Mouse (Mus musculus) gastrocnemius, adult 18-20 months (tissue): Measurements from ENCODE around the gene Sgk1. TPM values are rescaled to one million over a fixed set of nuclear protein-coding genes. Genes with fewer than 3 reads are reported as not detected.
"Not testable (repeated sequence)": the region's sequence is repeated elsewhere in the genome, so short reads cannot be mapped to it uniquely, and the experiment has no call there.

Source experiments
- DNase-seq: peaks from one replicate; pipeline ENCODE4 v3.0.0; 2021; ENCODE audit warnings: low spot score
- total RNA-seq, 2 experiments: library from RNA; stranded (reverse); gene quantifications; 2 replicates each; pipeline ENCODE4 v1.2.3; 2021

Sgk1 gene
- total RNA-seq, 2 experiments from 2014 or later, result 151 to 192 TPM

DNA sequence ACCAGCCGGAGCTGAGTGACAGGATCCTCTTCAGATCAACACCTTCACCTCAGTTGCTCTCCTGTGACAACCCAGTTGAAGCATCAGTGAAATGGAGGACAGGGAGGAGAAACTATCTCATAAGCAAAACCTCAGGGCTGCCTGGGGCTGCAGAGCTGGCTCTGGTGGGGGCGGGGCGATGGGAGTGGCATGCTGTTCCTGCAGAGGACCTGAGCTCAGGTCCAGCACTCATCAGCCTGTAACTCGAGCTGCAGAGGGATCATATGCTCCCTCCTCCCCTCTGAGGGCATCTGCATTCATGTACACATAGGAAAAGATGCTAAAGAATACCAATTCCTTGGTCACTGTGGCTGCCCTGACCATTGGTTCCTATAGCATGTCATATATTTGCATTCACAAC, 15.5 kb upstream of the Sgk1 start:
- no peak for DNase-seq

DNA sequence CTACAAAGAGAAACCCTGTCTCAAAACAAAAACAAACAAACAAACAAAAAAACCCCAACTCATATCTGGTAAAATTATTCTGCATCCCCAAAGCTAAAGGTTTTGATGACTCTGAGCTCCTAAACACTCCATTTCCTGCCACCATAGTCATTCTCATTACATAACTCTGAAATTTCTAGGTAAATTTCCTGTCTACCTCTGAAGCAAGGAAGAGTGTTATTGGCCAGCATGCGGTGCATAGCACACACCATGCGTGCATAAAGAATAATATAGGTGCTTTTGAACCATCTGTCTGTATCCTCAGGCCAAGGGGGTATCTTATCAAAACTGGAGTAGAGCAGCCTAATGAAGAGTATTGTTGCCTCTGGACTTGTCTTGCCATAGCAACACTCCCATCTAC, 13.8 kb upstream of the Sgk1 start:
- DNase-seq, result no peak

DNA sequence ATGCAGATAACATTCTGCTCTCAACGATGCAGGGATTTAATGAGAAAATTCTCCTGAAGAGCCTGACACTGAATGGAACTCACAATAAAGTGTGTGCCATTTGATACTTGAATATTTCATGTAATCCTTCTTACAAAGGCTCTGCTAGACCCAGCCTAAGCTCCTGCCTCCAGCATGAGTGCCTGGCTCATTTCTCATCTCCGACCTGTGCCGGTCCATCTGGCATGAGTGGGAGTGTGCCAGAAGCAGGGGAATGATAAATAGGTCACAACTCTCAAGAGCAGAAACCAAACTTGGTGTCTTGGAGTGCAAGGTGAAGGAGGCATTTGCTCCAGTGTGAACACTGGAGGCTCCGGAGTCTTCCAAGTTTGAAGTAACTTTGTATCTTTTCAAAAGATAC, 13.4 kb upstream of the Sgk1 start:
- DNase-seq, result no peak

DNA sequence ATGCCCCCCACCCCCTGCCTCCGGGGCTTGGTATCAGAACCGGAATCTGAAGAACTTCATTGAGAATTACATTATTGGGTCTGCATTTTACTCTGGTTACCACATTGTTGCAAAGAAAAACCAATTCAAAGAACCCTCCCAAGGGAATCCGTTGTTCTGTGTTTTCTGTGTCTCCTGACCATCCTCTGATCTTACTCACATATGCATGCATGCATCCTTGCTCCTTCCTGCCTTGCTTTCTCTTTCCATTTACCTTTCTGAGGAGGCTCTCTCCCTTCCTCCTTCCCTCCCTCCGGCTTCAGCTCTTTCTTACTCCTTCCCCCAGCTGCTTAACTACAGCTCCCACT, 174 bp upstream of the Sgk1 start:
- DNase-seq, result no peak

- no peak for DNase-seq
These were observed 1.6 kb downstream of the Sgk1 start for GRCm38 (mm10) chr10:21883587-21883986.

DNA sequence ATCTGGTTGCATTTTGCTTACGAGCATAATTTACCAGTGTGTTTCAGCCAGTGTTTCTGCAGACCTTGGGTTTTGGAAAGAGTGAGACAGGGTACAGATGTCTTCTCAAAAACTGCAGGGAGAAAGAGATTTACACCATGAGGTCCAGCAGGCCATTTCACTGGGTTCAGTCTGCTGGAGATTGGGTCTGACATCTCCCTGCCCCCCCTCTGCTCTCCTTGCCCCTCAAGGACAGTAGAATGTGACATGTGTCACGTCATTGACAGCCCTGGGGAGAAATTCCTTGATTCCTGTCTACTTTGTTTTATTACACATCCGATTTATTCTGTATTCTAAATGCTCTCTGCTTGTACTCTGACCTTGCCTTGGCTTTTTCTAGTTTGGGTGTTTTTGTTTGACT, 2.5 kb downstream of the Sgk1 start:
- no peak for DNase-seq

DNA sequence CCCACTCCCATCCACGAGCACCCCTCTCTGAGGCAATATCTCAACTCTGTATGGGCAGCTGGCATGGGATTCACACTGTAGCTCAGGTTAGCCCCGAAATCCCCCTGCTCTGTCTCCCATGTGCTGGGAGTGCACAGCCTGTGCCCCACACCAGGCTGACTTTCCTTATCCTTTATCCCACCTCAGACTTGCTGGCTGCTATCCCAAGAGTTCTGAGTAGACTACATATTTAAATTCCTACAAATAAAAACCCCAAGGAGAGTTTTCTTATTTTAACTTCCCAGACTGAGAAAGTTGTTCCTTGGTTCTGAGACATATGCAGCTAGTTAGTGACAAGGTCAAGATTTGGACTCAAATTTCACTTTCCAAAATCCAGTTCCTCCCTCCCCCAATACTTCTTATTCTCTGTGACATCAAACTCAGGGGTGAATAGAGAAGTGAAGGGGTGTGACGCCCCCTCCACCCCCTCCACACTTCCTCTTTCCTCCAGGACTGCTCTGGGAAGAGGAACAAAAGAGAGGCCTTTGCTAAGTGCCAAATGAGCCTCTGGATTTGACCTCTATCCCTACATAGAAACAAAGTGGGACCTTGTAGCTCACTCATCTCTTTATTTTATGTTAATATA, 7.3 kb downstream of the Sgk1 start:
- DNase-seq, result no peak

DNA sequence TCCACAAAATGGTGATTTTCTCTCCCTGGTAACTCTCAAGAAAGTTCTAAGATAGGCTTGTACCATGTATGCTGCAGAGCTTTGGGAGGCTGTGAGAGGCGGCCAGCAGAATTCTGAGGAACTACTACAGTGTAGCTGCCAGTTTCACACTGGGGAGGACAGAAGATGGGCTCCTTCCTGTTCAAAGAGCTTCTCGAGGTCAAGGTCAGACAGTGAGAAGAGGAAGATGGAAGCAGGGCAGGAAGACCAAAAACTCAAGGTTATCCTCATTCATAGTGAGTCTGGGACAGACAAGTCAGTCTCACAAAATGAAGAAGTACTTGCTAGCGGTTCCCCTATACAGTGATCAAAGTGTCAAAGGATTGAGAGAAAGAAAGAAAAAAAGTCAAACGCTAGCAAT, 8.3 kb downstream of the Sgk1 start:
- no peak for DNase-seq

- no peak for DNase-seq
These were observed 9.5 kb downstream of the Sgk1 start for GRCm38 (mm10) chr10:21891442-21891841.

DNA sequence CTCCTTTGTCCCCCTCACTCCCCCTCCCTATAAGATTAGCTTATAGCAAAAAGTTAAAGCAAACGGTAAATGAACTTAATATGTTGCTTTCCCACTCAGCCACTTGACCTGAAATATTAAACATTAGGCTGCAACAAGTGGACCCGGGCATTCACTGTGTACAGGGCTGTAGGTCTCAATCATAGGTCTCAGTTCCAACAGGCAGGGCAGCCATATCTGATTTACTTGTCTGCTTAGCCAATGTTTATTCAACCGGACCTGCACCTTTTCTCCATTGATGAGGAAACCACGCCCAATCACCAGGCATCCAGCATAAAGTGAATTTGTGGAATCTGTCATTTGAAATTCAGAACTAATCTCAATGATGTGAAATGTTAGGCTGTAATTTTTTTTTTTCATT, 10.1 kb downstream of the Sgk1 start:
- DNase-seq, result no peak

- no peak for DNase-seq
These were observed 16.4 kb downstream of the Sgk1 start for GRCm38 (mm10) chr10:21898417-21898816.

DNA sequence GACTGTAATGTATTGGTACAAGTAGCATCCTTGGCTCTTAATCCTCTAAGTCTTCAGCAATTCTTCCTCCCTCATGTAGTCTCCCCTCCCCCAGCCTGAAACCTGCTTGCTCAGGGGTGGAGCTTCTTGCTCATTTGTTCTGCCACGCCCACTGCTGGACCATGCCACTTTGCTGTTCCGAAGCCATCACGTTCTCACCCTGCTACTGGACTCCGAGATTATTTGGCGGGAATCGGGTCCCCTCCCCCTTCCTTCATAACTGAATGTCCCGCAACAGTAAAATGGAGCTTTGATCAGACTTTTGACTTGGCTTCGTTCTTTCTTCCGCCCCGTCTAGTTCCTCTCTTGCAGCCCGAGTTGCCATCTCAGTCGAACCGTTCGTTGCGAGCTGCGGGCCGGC, 16.9 kb downstream of the Sgk1 start:
- DNase-seq, result not testable (repeated sequence)

DNA sequence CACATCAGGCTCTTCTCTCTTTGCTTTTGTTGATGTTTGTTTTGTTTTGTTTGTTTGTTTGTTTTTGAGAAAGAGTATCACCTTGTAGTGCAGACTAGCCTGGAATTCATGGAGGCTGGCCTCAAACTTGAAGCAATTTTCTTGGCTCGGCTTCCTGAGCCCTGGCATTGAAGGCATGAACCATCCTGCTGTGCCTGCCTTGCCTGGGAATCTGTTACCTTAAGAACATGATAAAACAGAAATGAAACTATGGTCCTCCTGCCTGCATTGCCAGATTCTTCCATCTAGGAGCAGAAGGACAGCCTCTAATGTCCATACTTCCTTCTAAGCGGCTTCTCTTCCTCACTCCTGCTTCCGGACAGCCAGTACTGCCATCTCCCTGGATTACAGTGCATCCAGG, 17.4 kb downstream of the Sgk1 start:
- no peak for DNase-seq

DNA sequence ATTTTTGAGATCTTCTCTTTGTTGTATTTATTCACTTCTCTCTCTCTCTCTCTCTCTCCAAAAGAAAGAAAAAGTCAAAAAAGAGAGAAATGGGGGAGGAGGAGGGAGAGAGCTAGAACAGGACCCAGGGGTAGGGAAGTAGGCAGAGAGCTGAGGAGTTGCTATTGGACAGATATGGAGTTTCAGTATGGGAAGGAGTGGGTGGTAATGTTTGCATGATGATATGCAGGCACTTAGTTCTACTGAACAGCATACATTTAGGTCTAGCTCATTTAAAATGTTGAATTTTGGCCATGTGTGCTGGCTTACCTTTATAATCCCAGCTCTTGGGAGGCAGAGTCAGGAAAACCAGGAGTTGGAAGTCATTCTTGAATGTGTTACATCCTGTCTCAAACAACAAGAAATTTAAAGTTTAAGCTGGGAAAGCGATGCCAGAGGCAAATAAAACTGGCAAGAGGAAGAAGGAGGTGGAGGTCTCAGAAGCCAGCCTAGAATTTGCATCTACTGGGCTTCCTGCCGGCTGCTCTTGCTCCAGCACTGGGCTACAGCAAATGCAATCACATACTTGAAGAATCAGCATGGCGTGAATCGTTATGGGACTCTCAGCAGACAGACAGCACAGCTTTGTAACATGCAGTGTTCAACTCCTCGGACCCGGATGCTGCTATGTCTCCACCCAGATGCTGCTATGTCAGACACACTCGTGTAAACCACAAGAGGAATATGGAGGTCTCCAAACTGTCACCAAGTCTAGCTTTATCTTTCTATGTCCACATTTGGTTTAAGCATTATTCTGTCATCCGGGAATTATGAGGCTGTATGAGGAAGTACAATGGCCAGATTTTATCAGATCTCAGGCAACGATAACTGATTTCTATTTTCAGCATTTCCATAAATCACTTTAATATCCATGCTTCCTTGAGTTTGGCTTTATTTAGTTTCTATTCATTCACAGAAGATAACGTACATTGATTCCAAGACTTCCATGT, 20.5 kb downstream of the Sgk1 start:
- DNase-seq, result no peak

DNA sequence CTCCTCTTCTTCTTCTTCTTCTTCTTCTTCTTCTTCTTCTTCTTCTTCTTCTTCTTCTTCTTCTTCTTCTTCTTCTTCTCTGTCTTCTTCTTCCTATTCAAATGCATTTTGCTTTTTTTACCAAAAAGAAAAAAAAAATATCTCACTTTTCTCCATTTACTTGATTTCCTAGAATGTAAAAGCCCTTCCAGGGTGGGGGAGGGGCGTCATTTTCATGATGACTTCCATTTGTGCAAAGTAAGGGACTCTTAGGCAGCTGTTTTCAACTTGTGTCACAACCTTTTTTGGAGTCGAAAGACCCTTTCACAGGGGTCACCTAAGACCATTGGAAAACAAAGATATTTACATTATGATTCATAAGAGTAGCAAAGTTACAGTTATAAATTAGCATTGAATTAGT, 22.2 kb downstream of the Sgk1 start:
- DNase-seq, result no peak

DNA sequence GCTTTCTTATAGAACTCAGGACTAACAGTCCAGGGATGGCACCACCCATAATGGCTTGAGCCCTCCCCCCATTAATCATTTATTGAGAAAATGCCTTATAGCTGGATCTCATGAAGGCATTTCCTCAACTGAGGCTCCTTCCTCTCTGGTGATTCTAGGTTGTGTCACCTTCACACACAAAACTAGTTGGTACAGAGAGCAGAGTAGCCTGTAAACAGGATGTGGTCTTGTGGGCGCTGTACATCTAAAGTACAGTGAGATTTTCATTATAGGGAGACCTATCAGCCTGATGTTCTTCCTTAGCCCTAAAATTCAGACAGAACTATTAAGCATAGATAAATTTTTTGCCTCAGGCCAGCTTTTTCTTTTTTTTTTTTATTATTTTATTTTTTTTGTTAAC, 23.6 kb downstream of the Sgk1 start:
- DNase-seq, result no peak

- no peak for DNase-seq
These were observed 25.0 kb downstream of the Sgk1 start for GRCm38 (mm10) chr10:21906894-21907446.

DNA sequence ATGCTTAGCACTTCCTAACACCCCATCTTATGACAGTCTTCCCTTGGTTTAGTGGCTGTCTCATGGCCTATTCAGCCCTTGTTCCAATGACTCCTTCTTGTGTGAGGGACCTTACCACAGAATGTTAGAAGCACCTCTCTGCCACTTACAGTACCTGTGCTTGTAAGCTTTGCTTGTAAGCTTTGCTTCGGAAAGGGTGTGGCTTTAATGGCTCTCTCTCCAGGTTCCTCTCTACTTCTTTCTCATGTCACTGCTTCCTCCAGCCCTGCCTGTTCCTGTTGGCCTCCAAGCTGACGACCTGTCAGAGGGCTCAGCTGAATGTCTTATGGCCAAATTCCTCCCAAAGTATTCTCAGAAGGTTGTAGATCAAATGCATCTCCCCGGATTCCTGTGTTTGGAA, 25.8 kb downstream of the Sgk1 start:
- no peak for DNase-seq

GRCm38 (mm10) chr10:21908686-21909085, 26.7 kb downstream of the Sgk1 start:
- DNase-seq, result no peak

- DNase-seq, result no peak
These were observed 28.4 kb downstream of the Sgk1 start for GRCm38 (mm10) chr10:21910334-21910733.

- DNase-seq, result no peak
These were observed 29.4 kb downstream of the Sgk1 start for GRCm38 (mm10) chr10:21911303-21911947.

DNA sequence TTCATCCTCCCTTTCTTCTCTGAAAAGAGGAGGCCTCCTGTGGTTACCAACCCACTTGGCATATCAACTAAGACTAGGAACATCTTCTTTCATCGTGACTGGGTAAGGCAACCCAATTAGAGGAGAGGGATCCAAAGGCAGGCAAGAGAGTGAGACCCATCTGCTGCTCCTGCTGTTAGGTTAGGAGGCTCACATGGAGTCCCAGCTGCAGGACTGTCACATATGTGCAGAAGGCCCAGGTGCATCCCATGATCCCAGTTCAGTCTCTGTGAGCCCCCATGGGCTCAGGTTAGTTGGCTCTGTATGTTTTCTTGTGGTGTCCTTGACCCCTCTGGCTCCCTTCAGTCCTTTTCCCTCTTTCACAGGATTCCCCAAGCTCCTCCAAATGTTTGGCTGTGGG, 32.8 kb downstream of the Sgk1 start:
- no peak for DNase-seq
